Mouse (Mus musculus): ENCODE results near the gene St6gal1.

St6gal1 gene

GRCm38 (mm10) chr16:23294747-23295146 is 70.2 kb downstream of the St6gal1 start:
- in situ Hi-C loops (cut with MboI, MseI) = no loop called here

GRCm38 (mm10) chr16:23295720-23296119 is 71.2 kb downstream of the St6gal1 start:
- in situ Hi-C loops (cut with MboI, MseI) = no loop called here

GRCm38 (mm10) chr16:23296721-23297120 is 72.2 kb downstream of the St6gal1 start:
- in situ Hi-C loops (cut with MboI, MseI) = no loop called here

GRCm38 (mm10) chr16:23298441-23298840 is 73.9 kb downstream of the St6gal1 start:
- in situ Hi-C loops (cut with MboI, MseI) = no loop called here

- in situ Hi-C loops (cut with MboI, MseI) = no loop called here
Measured at GRCm38 (mm10) chr16:23298911-23299310, 74.4 kb downstream of the St6gal1 start.

DNA sequence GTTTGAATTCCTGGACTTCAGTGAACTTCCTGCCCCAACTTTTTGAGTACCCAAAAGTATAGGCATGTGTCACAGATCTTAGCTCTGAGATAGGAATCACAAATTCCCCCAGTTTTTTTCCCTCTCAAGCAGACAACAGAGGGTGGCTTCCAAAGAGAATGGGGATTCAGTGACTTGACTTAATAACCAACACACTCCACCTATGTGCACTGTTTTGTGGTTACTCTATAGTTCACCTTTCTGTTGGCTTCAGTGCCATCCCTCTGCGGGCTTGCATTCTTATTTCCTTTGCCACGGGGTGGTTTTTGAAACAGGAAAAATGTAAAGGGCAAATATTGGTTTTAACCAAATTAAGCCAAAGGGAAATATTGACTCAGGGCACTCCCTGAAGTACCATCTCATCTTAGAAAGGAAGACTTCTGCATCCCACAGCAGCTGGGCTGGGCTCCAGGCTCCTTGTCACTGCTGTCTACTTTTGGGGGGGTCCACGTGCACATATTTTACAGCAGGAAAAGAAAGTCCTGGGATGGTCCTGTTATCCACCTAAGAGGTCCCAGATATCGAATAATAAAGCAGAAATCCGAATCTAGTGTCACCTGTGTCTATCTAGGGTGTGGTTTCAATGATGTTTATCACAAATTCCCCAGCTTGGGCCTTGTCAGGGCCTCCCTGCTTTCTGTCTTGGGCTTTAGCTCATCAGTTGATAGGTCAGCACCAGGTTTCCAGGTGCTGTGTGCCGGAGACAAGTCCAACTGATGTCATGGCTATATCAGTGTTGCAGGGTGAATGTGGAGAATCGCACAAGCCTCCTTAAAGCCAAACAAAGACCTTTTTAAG is 75.6 kb downstream of the St6gal1 start:
- in situ Hi-C loops (cut with MboI, MseI) = no loop called here

- in situ Hi-C loops (cut with MboI, MseI) = no loop called here
Measured at GRCm38 (mm10) chr16:23301762-23302161, 77.2 kb downstream of the St6gal1 start.

- in situ Hi-C loops (cut with MboI, MseI) = no loop called here
Measured at GRCm38 (mm10) chr16:23305830-23306623, 81.5 kb downstream of the St6gal1 start.

DNA sequence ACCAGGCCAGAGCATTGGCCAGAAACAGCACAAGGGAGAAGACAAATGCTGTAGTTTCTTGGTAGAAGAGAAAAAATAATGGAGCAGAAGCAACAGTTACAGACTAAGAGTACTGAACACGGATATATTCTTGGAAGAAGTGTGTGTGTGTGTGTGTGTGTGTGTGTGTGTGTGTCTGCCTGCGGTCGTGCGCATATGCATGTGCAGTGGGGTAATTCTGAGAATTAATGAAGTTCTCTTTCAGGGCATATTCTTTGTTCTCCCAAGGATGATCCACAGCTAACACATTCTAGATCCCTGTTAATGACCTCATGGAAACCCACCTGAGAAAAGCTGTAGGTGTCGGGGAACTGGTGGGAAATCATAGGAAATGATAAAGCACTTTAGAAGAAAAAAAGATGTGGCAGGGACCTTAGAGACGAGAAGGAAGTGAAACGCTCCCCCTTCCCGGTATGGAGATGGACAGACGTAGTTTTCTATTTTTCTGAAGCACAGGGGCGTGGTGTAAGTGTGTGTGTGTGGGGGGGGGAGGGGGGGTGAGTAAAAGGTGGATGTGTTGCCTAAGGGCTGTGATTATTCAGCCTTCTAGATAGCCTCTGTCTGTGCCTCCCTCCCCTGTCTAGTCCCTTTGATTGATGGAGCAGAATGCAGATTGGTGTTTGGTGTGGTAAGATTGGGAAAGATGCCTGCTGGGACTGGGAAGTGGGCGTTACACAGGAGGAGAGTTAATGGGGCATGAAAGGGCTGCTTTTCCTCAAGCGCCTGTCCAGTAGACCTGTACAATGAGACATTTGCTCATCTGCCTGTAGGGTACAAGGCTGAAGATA is 82.8 kb downstream of the St6gal1 start:
- in situ Hi-C loops (cut with MboI, MseI) = no loop called here

GRCm38 (mm10) chr16:23308012-23308554 is 83.5 kb downstream of the St6gal1 start:
- in situ Hi-C loops (cut with MboI, MseI) = no loop called here

GRCm38 (mm10) chr16:23309080-23309479 is 84.5 kb downstream of the St6gal1 start:
- in situ Hi-C loops (cut with MboI, MseI) = no loop called here

DNA sequence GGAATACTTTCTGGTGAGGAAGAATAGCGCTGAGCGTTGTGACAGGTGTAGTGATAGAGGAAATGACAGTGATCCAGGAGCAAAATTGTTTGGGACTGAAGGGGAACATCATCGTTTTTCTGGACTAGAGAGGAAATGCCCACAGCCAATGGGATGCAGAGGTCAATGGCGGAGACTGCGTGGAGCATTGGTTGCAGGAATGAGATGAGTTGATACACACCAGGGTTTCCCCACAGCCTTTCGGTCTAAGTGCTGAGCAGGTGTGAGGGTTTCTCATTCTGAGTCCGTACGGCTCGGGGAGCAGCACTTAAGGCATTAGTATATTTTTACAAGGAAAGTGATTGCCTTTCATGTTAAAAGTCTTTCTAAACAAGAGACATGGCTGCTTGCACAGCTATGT is 88.1 kb downstream of the St6gal1 start:
- in situ Hi-C loops (cut with MboI, MseI) = no loop called here

- in situ Hi-C loops (cut with MboI, MseI) = no loop called here
Measured at GRCm38 (mm10) chr16:23314790-23315189, 90.2 kb downstream of the St6gal1 start.

DNA sequence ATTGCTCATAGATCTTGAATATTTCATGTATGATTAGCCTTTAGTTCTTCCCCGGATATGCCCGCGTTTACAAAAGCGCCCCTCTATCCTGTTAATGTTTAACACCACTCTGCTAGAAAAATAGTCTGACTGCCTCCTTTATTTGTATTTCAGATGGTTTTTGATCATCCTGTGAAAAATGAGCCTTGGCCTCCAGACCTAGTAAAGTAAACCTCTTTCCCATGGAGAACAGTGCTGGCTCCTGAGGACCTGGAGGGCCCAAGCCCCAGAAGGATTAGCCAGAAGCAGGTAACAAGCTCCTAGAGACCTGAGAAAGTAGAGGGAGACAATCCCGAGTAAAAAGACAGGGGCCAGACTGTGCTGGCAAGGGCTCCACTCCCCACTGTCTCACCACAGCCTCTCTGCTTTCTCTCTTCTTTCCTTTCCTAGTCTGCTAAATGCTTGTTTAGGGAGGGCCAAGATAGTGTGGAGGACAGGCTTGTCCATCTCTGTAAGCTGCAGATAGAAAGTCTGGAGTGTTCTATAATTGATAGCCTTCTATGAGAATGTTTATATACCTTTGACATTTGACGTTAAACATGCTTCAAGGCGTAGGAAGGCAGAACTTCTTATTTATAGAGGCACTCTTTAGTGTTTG is 93.0 kb downstream of the St6gal1 start:
- in situ Hi-C loops (cut with MboI, MseI) = no loop called here

GRCm38 (mm10) chr16:23320025-23320424 is 95.5 kb downstream of the St6gal1 start:
- in situ Hi-C loops (cut with MboI, MseI) = no loop called here

DNA sequence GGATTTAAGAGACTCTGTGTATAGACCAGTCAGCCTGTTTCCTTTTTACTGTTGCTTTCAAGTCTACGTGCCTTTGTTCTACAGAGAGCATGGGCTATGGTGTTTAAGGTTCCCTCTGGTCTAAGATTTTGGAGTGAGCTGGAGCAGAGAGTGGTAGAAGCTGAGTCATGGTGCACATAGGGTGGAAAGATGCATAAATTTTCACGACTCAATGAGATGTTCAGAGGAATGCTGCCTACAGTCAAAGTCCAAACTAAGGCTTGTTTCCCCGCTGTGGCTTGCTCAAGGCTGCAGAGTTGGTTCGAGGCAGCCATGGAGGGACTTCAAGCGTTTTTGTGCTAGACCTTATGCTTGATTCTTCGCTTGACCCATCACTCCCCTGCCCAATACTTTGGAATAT is 96.0 kb downstream of the St6gal1 start:
- in situ Hi-C loops (cut with MboI, MseI) = no loop called here

DNA sequence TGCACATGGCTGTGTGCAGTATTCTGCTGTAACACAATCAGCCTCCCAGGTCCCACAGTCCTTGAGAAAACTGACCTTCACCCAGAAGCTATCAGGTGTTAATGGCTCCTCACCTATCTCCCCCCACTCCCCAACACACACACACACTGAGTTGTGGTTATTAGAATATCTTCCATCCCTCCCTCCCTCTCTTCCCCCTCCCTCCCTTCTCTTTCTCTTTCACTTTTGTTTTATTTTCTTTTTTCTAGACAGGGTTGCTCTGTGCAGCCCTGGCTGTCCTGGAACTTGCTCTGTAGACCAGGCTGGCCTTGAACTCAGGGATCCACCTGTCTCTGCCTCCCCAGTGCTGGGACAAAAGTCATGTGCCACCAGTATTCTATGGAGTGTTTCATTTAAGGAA is 97.9 kb downstream of the St6gal1 start:
- in situ Hi-C loops (cut with MboI, MseI) = no loop called here

GRCm38 (mm10) chr16:23323915-23324314 is 99.4 kb downstream of the St6gal1 start:
- in situ Hi-C loops (cut with MboI, MseI) = no loop called here

DNA sequence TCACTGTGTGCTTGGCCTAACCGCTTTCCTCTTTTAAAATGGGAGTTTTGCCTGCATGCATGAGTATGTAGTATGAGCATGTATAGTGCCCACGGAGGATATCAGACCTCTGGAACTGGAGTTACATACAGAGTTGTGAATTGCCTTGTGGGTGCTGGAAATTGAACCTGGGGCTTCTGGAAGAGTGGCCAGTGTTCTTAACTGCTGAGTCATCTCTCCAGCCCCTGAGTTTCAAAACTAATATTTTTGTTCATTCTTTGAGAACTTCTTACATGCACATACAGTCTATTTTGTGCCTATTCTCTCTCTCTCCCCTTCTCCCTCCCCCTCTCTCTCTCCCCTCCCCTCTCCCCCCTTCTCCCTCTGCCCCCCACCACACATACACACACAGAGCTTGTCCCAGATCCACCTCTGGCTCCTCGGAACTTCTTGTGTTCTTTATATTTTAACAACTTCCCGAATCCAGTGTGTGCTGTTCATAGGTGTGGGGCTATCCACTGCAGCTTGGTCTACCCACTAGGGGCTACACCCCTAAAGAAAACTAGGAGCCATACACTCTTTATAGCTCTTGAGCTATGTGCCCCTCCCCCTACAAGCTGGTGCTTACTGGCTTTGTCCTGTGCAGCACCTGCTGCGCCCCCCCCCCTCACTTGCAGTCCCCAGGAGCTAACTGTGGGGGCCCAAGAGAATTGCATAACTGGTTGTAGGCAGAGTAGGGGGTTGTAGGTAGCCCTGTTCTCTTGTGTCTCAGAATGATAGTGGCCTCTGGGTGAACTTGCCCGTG is 100.5 kb downstream of the St6gal1 start:
- in situ Hi-C loops (cut with MboI, MseI) = loop anchor here (5.0 kb wide), 1 partner anchor 48 kb away; no protein-coding TSS in a partner anchor

DNA sequence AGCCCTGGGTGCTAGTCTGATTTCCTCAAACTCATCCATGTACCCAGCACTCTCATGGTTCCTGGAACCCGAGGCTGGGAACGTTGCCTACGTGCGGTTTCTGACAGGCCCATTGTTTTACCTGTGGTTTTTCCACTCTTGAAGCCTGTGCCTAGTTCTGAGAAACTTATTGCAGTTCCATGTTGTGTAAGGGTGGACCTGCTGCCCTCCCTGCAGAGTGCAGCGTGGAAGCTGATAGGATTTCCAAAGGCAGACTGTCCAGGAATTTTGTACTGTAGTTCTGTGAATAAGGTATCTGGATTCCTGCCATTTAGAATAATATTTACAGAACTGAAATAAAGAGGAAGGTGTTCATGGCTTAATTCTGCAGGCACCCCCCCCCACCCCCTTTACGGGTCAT is 102.1 kb downstream of the St6gal1 start:
- in situ Hi-C loops (cut with MboI, MseI) = loop anchor here (5.0 kb wide), 1 partner anchor 49 kb away; no protein-coding TSS in a partner anchor
